Mouse (Mus musculus) heart, embryonic 11.5 days (tissue): ENCODE results near the gene Pla2g7. TPM values are rescaled to one million over a fixed set of nuclear protein-coding genes. Genes with fewer than 3 reads are reported as not detected.

ENCODE experiments used
- ATAC-seq: fragments of 200-750 bp; cut with Nextera tagmentation; replicated peaks from 2 replicates; pipeline ENCODE4 v1.8.0; 2017; ENCODE audit warnings: moderate library complexity; ENCODE audit not compliant: insufficient number of reproducible peaks, low FRiP score, low TSS enrichment
- H3K27ac ChIP-seq: fragments of 300-500 bp; sonication (generic); 2 replicates; pipeline ENCODE4 v1.5.1; 2014; ENCODE audit warnings: mild to moderate bottlenecking, low read depth, low read length
- H3K27me3 ChIP-seq: fragments of 300-500 bp; sonication (generic); 2 replicates; pipeline ENCODE4 v1.6.1; 2014; ENCODE audit warnings: mild to moderate bottlenecking, low read length, mixed read lengths; ENCODE audit not compliant: control insufficient read depth, insufficient read depth
- H3K36me3 ChIP-seq: fragments of 300-500 bp; sonication (generic); 2 replicates; pipeline ENCODE4 v1.6.1; 2014; ENCODE audit warnings: mild to moderate bottlenecking, low read length, moderate library complexity, mixed read lengths; ENCODE audit not compliant: control insufficient read depth, insufficient read depth
- H3K4me1 ChIP-seq: fragments of 300-500 bp; sonication (generic); 2 replicates; pipeline ENCODE4 v1.6.1; 2014; ENCODE audit warnings: low read length; ENCODE audit not compliant: control insufficient read depth, insufficient read depth
- H3K4me2 ChIP-seq: fragments of 300-500 bp; sonication (generic); 2 replicates; pipeline ENCODE4 v1.6.1; 2014; ENCODE audit warnings: mild to moderate bottlenecking, moderate library complexity
- H3K4me3 ChIP-seq: fragments of 300-500 bp; sonication (generic); 2 replicates; pipeline ENCODE4 v1.5.1; 2014; ENCODE audit warnings: low read depth, low read length
- H3K9ac ChIP-seq: fragments of 300-500 bp; sonication (generic); 2 replicates; pipeline ENCODE4 v1.6.1; 2014; ENCODE audit warnings: mild to moderate bottlenecking, low read depth, low read length, moderate library complexity
- H3K9me3 ChIP-seq: fragments of 300-500 bp; sonication (generic); replicated peaks from 2 replicates; pipeline ENCODE4 v1.6.1; 2016; ENCODE audit warnings: low read length; ENCODE audit not compliant: control insufficient read depth
- WGBS: fragments of 180-500 bp; shearing (Covaris S2); extraction: QIAGEN DNeasy Blood & Tissue Kit; methylation state at CpG from one replicate; pipeline ENCODE4 v1.1.7; 2014; ENCODE audit not compliant: insufficient replicate concordance; 5-methylcytosine and 5-hydroxymethylcytosine counted together
- polyA plus RNA-seq: library from polyadenylated mRNA; unstranded; fragments of >200 nt; fragmentation: Nextera tagmentation; extraction: Ambion mirVana; gene quantifications from 2 replicates; pipeline ENCODE4 v1.2.1, GENCODE M21; 2014

Gene Pla2g7
- polyA plus RNA-seq, 1 experiment from 2014 or later, result 14.9 TPM

DNA sequence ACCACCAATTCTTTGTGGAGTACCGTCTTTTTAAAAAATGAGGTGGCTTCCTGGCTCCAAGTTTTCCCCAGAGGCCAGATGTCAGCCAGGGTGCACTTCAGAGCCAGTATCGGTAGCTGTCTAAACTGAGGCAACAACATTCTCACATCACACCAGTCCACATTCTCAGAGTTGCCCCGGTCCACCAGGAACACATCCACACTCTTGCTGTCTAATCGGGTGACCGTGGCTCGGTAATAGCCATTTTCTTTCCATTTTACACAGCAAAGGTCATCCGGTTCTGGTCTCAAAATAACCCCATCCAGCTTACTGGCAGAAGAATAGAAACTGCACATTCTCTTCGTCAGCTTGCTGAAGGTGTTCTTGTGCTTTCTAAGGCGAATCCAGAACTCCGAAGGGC is 60.3 kb downstream of the Pla2g7 start:
- no peaks in the 10 kb centered on the region for H3K9me3 ChIP-seq
- H3K4me2 ChIP-seq, result no peak overlapping the region
- H3K36me3 ChIP-seq, result no peaks in the 10 kb centered on the region
- no peak overlapping the region for H3K9ac ChIP-seq
- peaks cover 16% of the 10 kb centered on the region for H3K4me1 ChIP-seq
- peaks cover 39% of the 10 kb centered on the region for H3K27me3 ChIP-seq
- no peak overlapping the region for H3K4me3 ChIP-seq
- 81% methylated on average over 10 of the region's 10 CpGs for WGBS
- ATAC-seq, result no peak
- H3K27ac ChIP-seq, result no peak overlapping the region

DNA sequence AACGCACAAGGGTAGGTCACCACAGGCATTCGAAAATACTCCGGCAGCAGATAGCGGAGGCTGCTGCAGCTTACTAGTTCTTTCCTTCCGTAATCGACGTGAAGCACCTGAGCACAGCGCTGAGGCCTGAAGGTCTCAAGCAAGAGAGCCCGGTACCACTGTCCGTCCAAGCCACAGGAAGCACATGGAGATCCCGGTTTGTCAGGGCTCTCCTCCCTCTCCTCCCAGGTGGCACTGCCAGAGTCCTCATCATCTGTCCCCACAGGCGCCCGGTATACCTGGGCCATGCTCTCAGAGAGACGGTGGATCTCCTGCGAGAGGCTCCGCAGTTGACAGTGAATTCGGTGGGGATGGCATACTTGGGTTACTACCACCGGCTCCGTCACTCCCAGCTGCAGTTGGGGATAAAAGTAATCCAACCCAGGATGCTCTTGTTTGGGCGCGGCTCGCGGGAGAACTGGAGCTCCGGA is 61.2 kb downstream of the Pla2g7 start:
- H3K4me3 ChIP-seq, result peak overlapping the region; percentile 49
- H3K9ac ChIP-seq, result no peak overlapping the region
- WGBS, result 25% methylated on average over 24 of the region's 24 CpGs
- no peak for ATAC-seq
- H3K27me3 ChIP-seq, result peaks cover 39% of the 10 kb centered on the region
- peaks cover 16% of the 10 kb centered on the region for H3K4me1 ChIP-seq
- no peaks in the 10 kb centered on the region for H3K36me3 ChIP-seq
- H3K27ac ChIP-seq, result no peak overlapping the region
- H3K4me2 ChIP-seq, result peak overlapping the region; percentile 81
- no peaks in the 10 kb centered on the region for H3K9me3 ChIP-seq

DNA sequence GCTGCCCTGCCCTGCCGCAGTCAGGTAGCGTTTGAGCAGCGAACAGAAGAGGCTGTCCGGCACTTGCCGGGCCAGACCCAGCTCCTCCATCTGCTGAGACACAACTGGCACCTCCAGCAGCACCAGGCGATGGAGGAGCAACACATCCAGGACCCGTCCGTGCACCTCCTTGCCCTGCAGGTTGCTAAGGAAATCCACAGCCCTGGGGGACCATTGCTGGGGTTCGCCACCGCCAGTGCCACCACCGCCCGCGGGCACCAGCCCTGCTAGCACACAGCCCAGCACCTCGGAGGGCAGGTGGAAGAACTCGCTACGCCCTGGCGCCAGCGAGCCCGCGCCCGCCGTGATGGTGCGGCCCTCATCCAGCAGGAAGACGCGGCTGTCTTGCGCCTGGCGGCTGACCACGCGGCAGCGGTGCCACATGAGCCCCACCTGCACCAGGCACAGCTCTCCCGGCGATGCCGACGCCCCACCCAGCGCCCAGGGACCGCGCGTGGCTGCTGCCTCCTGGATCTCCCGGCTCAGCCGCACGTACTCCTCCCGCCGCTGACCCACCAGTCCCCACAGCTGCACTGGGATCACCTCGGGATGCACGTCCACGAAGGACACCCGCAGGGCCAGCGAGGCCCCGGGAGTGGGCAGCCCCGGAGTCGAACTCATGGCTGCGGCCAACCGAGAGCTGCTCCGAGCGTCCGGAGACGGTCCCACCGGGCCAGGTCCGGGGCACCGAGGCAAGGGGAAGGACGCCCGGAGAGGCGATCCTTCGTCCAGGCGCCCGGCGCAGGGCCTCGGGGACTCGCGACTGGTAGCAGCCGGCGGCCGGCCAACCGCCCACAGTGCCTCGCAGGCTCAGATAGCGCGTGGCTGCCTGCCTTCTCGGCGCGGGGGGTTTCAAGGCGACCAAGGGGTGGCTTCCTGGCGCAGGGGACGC is 61.9 kb downstream of the Pla2g7 start, which contains the start of gene Tdrd6:
Tdrd6 (minus strand) TSS at position 804 of the 931 bp plus-strand sequence.
- H3K9ac ChIP-seq, result peak within 1 kb of the TSS; percentile 28; the same call in 1 of the 2 replicates
- H3K4me2 ChIP-seq, result peak within 1 kb of the TSS; percentile 81
- peaks cover 16% of the 10 kb centered on the region for H3K4me1 ChIP-seq
- H3K27me3 ChIP-seq, result peaks cover 39% of the 10 kb centered on the region
- WGBS, result 4% methylated on average over 77 of the region's 83 CpGs
- peak; percentile 46; the same call in 1 of the 2 replicates for ATAC-seq
- H3K27ac ChIP-seq, result no peak within 1 kb of the TSS
- H3K9me3 ChIP-seq, result no peaks in the 10 kb centered on the region
- H3K36me3 ChIP-seq, result no peaks in the 10 kb centered on the region
- H3K4me3 ChIP-seq, result peak within 1 kb of the TSS; percentile 49

DNA sequence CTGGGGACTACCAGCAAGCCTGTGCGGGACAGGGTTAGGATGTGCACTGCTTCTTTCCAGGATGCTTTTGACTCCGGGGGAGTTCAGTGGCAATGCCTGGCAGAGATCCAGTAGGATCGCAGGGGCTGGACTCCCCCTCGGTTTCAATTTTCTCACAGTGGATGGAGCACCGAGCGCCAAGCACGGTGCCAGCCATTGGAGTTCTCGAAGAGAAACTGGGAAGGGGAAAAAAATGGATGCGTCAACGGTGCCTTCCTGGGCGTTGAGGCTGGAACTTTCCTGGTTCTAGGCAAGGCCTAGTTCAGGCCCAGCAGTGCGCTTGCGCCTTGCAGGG is 62.5 kb downstream of the Pla2g7 start:
- peaks cover 39% of the 10 kb centered on the region for H3K27me3 ChIP-seq
- H3K4me1 ChIP-seq, result peaks cover 16% of the 10 kb centered on the region
- H3K36me3 ChIP-seq, result no peaks in the 10 kb centered on the region
- no peak for ATAC-seq
- H3K4me2 ChIP-seq, result peak overlapping the region; percentile 81
- H3K9ac ChIP-seq, result peak overlapping the region; percentile 28; the same call in 1 of the 2 replicates
- H3K4me3 ChIP-seq, result peak overlapping the region; percentile 49
- H3K27ac ChIP-seq, result no peak overlapping the region
- WGBS, result 47% methylated on average over 13 of the region's 13 CpGs
- no peaks in the 10 kb centered on the region for H3K9me3 ChIP-seq

DNA sequence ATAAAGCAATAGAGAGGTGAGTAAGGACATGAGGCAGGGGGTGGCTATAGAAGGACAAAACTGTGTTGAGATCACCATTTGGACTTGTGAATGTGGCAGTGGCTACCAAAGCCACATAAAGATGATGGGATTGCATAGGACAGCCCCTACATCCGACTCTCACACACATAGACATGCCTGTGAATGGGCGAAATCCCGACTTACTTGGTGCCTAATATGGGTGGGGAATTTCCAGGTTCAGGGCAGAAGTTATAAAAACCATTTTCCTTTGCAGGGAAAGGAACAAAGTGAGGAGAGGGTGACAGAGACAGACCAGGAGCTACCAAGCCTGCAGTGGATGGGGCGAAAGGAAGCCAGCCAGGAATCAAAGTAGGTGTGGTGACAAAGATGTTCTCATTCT is 69.2 kb downstream of the Pla2g7 start:
- Histone ChIP-seq H3K36me3 (no peaks in the 10 kb centered on the region), H3K4me2 (no peak overlapping the region), H3K9ac (no peak overlapping the region), H3K27me3 (no peaks in the 10 kb centered on the region; the same call in 1 of the 2 replicates), H3K4me1 (no peaks in the 10 kb centered on the region), H3K4me3 (no peak overlapping the region), H3K27ac (no peak overlapping the region), H3K9me3 (no peaks in the 10 kb centered on the region)
- no peak for ATAC-seq
- 76% methylated on average over 4 of the region's 4 CpGs for WGBS

DNA sequence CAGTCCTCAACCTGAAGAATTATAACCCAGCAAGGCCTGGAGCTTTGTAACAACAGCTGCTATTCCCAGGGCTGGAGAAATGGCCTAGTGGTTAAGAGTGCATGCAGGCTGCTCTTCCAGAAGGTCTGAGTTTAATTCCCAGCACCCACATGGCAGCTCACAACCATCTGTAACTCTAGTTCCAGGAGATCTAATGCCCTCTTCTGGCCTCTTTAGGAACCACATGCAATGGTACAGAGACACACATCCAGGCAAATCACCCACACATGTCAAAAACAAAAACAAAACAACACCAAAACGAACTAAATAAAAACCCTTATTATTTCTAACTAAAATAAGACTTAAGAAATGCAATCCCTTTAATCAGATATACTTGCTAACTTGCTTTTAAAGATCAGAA is 72.9 kb downstream of the Pla2g7 start:
- Histone ChIP-seq H3K4me2 (no peak overlapping the region), H3K27me3 (no peaks in the 10 kb centered on the region), H3K4me3 (no peak overlapping the region), H3K9ac (no peak overlapping the region), H3K36me3 (no peaks in the 10 kb centered on the region), H3K27ac (no peak overlapping the region), H3K9me3 (no peaks in the 10 kb centered on the region), H3K4me1 (peaks cover 14% of the 10 kb centered on the region)
- ATAC-seq, result no peak
- WGBS, result 71% methylated on average over 1 of the region's 1 CpGs

DNA sequence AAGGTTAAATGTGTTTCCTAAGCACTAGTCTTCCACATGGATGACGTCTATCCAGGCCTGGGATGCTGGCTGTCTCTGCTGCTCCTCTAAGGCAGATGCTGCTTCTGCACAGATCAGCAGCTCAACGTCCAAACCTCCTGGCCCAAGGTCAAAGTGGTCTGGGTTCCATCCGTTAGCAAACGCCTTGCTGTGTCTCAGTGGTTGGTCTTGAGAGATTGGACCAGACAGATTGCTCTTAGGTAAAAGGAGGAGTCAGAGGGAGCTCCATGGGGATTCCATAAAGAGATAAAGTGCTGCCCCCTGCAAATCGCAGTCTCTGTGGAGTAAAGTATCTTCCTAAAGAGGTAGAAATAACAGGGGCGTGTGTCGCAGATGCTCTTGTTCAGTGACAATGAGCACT is 75.3 kb downstream of the Pla2g7 start:
- Histone ChIP-seq H3K27me3 (no peaks in the 10 kb centered on the region), H3K4me3 (no peak overlapping the region), H3K4me2 (no peak overlapping the region), H3K9me3 (no peaks in the 10 kb centered on the region), H3K9ac (no peak overlapping the region), H3K27ac (no peak overlapping the region), H3K36me3 (no peaks in the 10 kb centered on the region), H3K4me1 (peaks cover 21% of the 10 kb centered on the region)
- 47% methylated on average over 7 of the region's 7 CpGs for WGBS
- ATAC-seq, result no peak

DNA sequence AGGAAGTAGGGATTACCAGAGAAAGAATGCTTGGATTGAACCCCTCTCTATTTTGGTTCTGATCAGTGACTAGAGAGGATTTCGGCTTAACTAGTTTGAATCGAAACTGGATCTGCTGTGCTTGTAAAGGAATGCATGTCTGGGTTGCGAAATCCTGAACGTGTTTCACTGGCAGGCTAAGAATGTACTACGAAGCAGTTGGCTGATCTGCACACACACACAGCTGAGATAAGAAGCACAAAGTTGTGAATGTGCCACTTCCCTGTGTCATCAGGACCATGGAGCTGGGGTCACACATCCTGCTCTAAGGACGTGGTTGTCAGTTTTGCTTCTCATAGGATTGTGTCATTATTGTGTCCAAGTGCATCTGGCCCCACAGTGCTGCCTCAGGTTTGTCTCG is 76.5 kb downstream of the Pla2g7 start:
- Histone ChIP-seq H3K4me2 (no peak overlapping the region), H3K9me3 (no peaks in the 10 kb centered on the region), H3K9ac (no peak overlapping the region), H3K4me1 (peaks cover 24% of the 10 kb centered on the region), H3K27me3 (no peaks in the 10 kb centered on the region), H3K4me3 (no peak overlapping the region), H3K36me3 (no peaks in the 10 kb centered on the region), H3K27ac (no peak overlapping the region)
- WGBS, result 32% methylated on average over 7 of the region's 7 CpGs
- ATAC-seq, result no peak
